21 mouse cellular contexts compared by ENCODE assay signal in genomic region chr5:121359229-121359628, GRCm38 (mm10). TPM values are rescaled to one million over a fixed set of nuclear protein-coding genes. Genes with fewer than 3 reads are reported as not detected.
A peak's percentile ranks its signal among the peaks of the same experiment; 100 is the strongest.
DNase-seq lines count a peak whose midpoint lies in the region; ATAC-seq and TF ChIP-seq lines count a peak whose summit lies in the region.
"Had no signal": no experiment of that assay in that cellular context is flagged by ENCODE, and none has a peak within 500 bp of the region (broad histone marks: within the 10 kb centered on the region; RNA-seq: fewer than 3 reads in every experiment).

No protein-coding gene starts in this region.

- H3K36me3 ChIP-seq in intestine, embryonic 15.5 days, result peaks cover 65% of the 10 kb centered on the region
- H3K36me3 ChIP-seq in intestine, postnatal 0 days (ENCODE audit: control insufficient read depth, insufficient read depth), result peaks cover 97% of the 10 kb centered on the region

- DNase-seq in kidney, postnatal 25 days, result peak; percentile 14 to 51
- no peak for DNase-seq in kidney, adult 11 months
- DNase-seq in spleen, postnatal 14 days (ENCODE audit: low spot score in 2 of 2), result no peak
- DNase-seq in lung, adult 2 months, result no peak
- DNase-seq: adrenal gland, adult 8-10 months; adrenal gland, postnatal 36 days; cerebellum, adult 11 months; cerebellum, adult 8-10 months; cerebellum, postnatal 14 days; embryo, embryonic 11 days; gastrocnemius, adult 2 months; gastrocnemius, postnatal 25 days; heart, postnatal 4 days had no signal

- H3K27me3 ChIP-seq in intestine, embryonic 15.5 days (replicated peaks), result no peaks in the 10 kb centered on the region
- no peaks in the 10 kb centered on the region for H3K27me3 ChIP-seq in intestine, postnatal 0 days (replicated peaks; ENCODE audit: control insufficient read depth, insufficient read depth, low read length)
- H3K27me3 ChIP-seq: embryonic facial prominence, embryonic 15.5 days; heart, embryonic 13.5 days; hindbrain, embryonic 12.5 days had no signal

- peak; percentile 87 for ATAC-seq in intestine, embryonic 15.5 days
- peak; percentile 67 for ATAC-seq in intestine, postnatal 0 days
- ATAC-seq: forebrain, embryonic 14.5 days had no signal

- no peak overlapping the region for H3K27ac ChIP-seq in intestine, embryonic 15.5 days
- peak overlapping the region; percentile 30 for H3K27ac ChIP-seq in intestine, postnatal 0 days (ENCODE audit: low read depth, low read length)
- H3K27ac ChIP-seq: embryonic facial prominence, embryonic 15.5 days; forebrain, embryonic 10.5 days; gastrocnemius, adult 2 months; heart, embryonic 13.5 days; hindbrain, embryonic 12.5 days had no signal

- H3K4me2 ChIP-seq in intestine, embryonic 15.5 days (replicated peaks), result no peak overlapping the region
- no peak overlapping the region for H3K4me2 ChIP-seq in intestine, postnatal 0 days (replicated peaks; ENCODE audit: low read depth)
- H3K4me2 ChIP-seq: embryonic facial prominence, embryonic 15.5 days; heart, embryonic 13.5 days; hindbrain, embryonic 12.5 days had no signal

- H3K9ac ChIP-seq in intestine, embryonic 15.5 days, result no peak overlapping the region
- H3K9ac ChIP-seq in intestine, postnatal 0 days (ENCODE audit: low read depth, low read length), result no peak overlapping the region
- H3K9ac ChIP-seq: embryonic facial prominence, embryonic 15.5 days; heart, embryonic 13.5 days; hindbrain, embryonic 12.5 days had no signal

- TF ChIP-seq POLR2A in lung, adult 2 months (IDR thresholded peaks at IDR 0.05; ENCODE audit: borderline replicate concordance, extremely low read depth, low read depth, low read length), result no peak

- no peak overlapping the region for H3K4me3 ChIP-seq in intestine, embryonic 15.5 days (replicated peaks)
- no peak overlapping the region for H3K4me3 ChIP-seq in intestine, postnatal 0 days (ENCODE audit: low read depth, low read length)
- H3K4me3 ChIP-seq in lung, adult 2 months (replicated peaks; ENCODE audit: extremely low read depth, low read depth, low read length), result no peak overlapping the region
- H3K4me3 ChIP-seq: embryonic facial prominence, embryonic 15.5 days; erythroblast, embryonic 14.5 days; forebrain, embryonic 10.5 days; gastrocnemius, adult 2 months; heart, embryonic 13.5 days; hindbrain, embryonic 12.5 days had no signal

- WGBS in intestine, embryonic 15.5 days, result 54% methylated on average over 9 of the region's 9 CpGs
- WGBS in intestine, postnatal 0 days, result 48% methylated on average over 9 of the region's 9 CpGs
- WGBS in lung, adult 2 months, result 61% methylated on average over 9 of the region's 9 CpGs

- peaks cover 7% of the 10 kb centered on the region for H3K4me1 ChIP-seq in intestine, embryonic 15.5 days (replicated peaks)
- no peaks in the 10 kb centered on the region for H3K4me1 ChIP-seq in intestine, postnatal 0 days (replicated peaks; ENCODE audit: control insufficient read depth, insufficient read depth, low read length)
- no peaks in the 10 kb centered on the region for H3K4me1 ChIP-seq in lung, adult 2 months (ENCODE audit: control insufficient read depth, insufficient read depth, low read length)
- H3K4me1 ChIP-seq: embryonic facial prominence, embryonic 15.5 days; forebrain, embryonic 10.5 days; hindbrain, embryonic 12.5 days had no signal

- H3K9me3 ChIP-seq in intestine, embryonic 15.5 days, result no peaks in the 10 kb centered on the region
- H3K9me3 ChIP-seq in intestine, postnatal 0 days (ENCODE audit: control insufficient read depth), result no peaks in the 10 kb centered on the region
- H3K9me3 ChIP-seq: embryonic facial prominence, embryonic 15.5 days; forebrain, embryonic 10.5 days; heart, embryonic 13.5 days; hindbrain, embryonic 12.5 days had no signal

- TF ChIP-seq CTCF in intestine, postnatal 0 days (IDR thresholded peaks at IDR 0.05; ENCODE audit: low read depth), result no peak
- TF ChIP-seq CTCF in lung, adult 2 months (IDR thresholded peaks at IDR 0.05; ENCODE audit: insufficient read depth, low read length), result no peak

RNA-seq across cellular contexts. Expression of gene Trafd1, which starts 26.2 kb away (rescaled TPM):
- polyA plus RNA-seq in intestine, embryonic 15.5 days (2015; fragmentation: Nextera tagmentation; extraction: Ambion mirVana), result 55.1 and 58.1 TPM in 2 replicates
- 99.1 and 100 TPM in 2 replicates for polyA plus RNA-seq in intestine, postnatal 0 days (2015; fragmentation: Nextera tagmentation; extraction: Ambion mirVana)
- polyA plus RNA-seq in lung, adult 2 months (2012; rRNA removed), result 83.8 and 108 TPM in 2 replicates

RNA-seq across cellular contexts. Expression of gene Naa25, which starts 38.5 kb away (rescaled TPM):
- 46.3 and 48.0 TPM in 2 replicates for polyA plus RNA-seq in intestine, embryonic 15.5 days (2015; fragmentation: Nextera tagmentation; extraction: Ambion mirVana)
- polyA plus RNA-seq in intestine, postnatal 0 days (2015; fragmentation: Nextera tagmentation; extraction: Ambion mirVana), result 14.2 and 15.0 TPM in 2 replicates
- 6.2 and 10.0 TPM in 2 replicates for polyA plus RNA-seq in lung, adult 2 months (2012; rRNA removed)

Comparison
In these comparisons a context has a peak if more than half of its experiments do, and no peak if none do; other contexts are left out.
1. DNase-seq: peak in kidney, postnatal 25 days (2 of 2); none in kidney, adult 11 months (single experiment), spleen, postnatal 14 days (0 of 2) and lung, adult 2 months (single experiment).